Mouse (Mus musculus): ENCODE measurements around the gene Pcsk6.

- TF ChIP-seq POLR2AphosphoS2 (IDR thresholded peaks at IDR 0.05; ENCODE audit: insufficient read length, low read depth), result no peak
- TF ChIP-seq POLR2A (IDR thresholded peaks at IDR 0.05; ENCODE audit: insufficient read length, low read depth), result no peak
- no peak for TF ChIP-seq USF1 (IDR thresholded peaks at IDR 0.05; ENCODE audit: low read depth)
- no peak for TF ChIP-seq CEBPB (IDR thresholded peaks at IDR 0.05; ENCODE audit: insufficient read depth, poor library complexity, severe bottlenecking)
- no peak for TF ChIP-seq MYOD1 (IDR thresholded peaks at IDR 0.05; ENCODE audit: control insufficient read depth in 1 of 3, insufficient read length in 2 of 3, low read depth in 2 of 3)
- TF ChIP-seq E2F4 (IDR thresholded peaks at IDR 0.05; ENCODE audit: insufficient read depth), result no peak
- TF ChIP-seq TCF3 (IDR thresholded peaks at IDR 0.05; ENCODE audit: insufficient read length, low read depth), result no peak
- TF ChIP-seq MAX (IDR thresholded peaks at IDR 0.05; ENCODE audit: low read depth), result no peak
- no peak for TF ChIP-seq MYOG (IDR thresholded peaks at IDR 0.05; ENCODE audit: control insufficient read depth in 1 of 3, insufficient read depth in 1 of 3, insufficient read length in 2 of 3, low read depth in 2 of 3)
- no peak for TF ChIP-seq TCF12 (IDR thresholded peaks at IDR 0.05; ENCODE audit: insufficient read depth, poor library complexity, severe bottlenecking)
- no peak for TF ChIP-seq SRF (IDR thresholded peaks at IDR 0.05; ENCODE audit: control insufficient read depth, insufficient read length, low read depth)
These were observed 30.8 kb downstream of the Pcsk6 start for GRCm38 (mm10) chr7:65892264-65892828.

Data from myocyte (in vitro differentiated cells).